Mouse (Mus musculus): ENCODE measurements around the gene Ms4a7. TPM values are rescaled to one million over a fixed set of nuclear protein-coding genes. Genes with fewer than 3 reads are reported as not detected.
"Not testable (repeated sequence)": the region's sequence is repeated elsewhere in the genome, so short reads cannot be mapped to it uniquely, and the experiment has no call there.

Ms4a7 gene
- polyA plus RNA-seq, 1 experiment from 2014 or later = 11.4 TPM

GRCm38 (mm10) chr19:11293616-11294015, 42.3 kb downstream of the Ms4a7 start:
- H3K27ac ChIP-seq (replicated peaks; ENCODE audit: low read depth, low read length); H3K36me3 ChIP-seq (ENCODE audit: control insufficient read depth, insufficient read depth, low read length); H3K9me3 ChIP-seq (ENCODE audit: control insufficient read depth, low read length); H3K27me3 ChIP-seq (replicated peaks; ENCODE audit: control insufficient read depth, insufficient read depth, low read length); DNase-seq (ENCODE audit: low spot score); H3K4me3 ChIP-seq (ENCODE audit: low read depth, low read length); H3K9ac ChIP-seq (ENCODE audit: low read depth, low read length); H3K4me1 ChIP-seq (ENCODE audit: control insufficient read depth, insufficient read depth, low read length); ATAC-seq (ENCODE audit: low read depth): not testable (repeated sequence)
- H3K4me2 ChIP-seq (ENCODE audit: low read depth, low read length) = peak overlapping the region; percentile 59
- WGBS = 11% methylated on average over 3 of the region's 3 CpGs

GRCm38 (mm10) chr19:11292990-11293389, 43.0 kb downstream of the Ms4a7 start:
- H3K27me3 ChIP-seq (replicated peaks; ENCODE audit: control insufficient read depth, insufficient read depth, low read length) = no peaks in the 10 kb centered on the region
- H3K9ac ChIP-seq (ENCODE audit: low read depth, low read length) = peak overlapping the region; percentile 62
- no peaks in the 10 kb centered on the region for H3K4me1 ChIP-seq (ENCODE audit: control insufficient read depth, insufficient read depth, low read length)
- peak overlapping the region; percentile 40 for H3K4me3 ChIP-seq (ENCODE audit: low read depth, low read length)
- H3K9me3 ChIP-seq (ENCODE audit: control insufficient read depth, low read length) = no peaks in the 10 kb centered on the region
- DNase-seq (ENCODE audit: low spot score) (peak; percentile 58), ATAC-seq (ENCODE audit: low read depth) (peak; percentile 30; the same call in 1 of the 2 replicates)
- WGBS = 5% methylated on average over 12 of the region's 12 CpGs
- peak overlapping the region; percentile 59 for H3K4me2 ChIP-seq (ENCODE audit: low read depth, low read length)
- H3K27ac ChIP-seq (replicated peaks; ENCODE audit: low read depth, low read length) = peak overlapping the region; percentile 70
- H3K36me3 ChIP-seq (ENCODE audit: control insufficient read depth, insufficient read depth, low read length) = no peaks in the 10 kb centered on the region

GRCm38 (mm10) chr19:11283773-11284172, 52.2 kb downstream of the Ms4a7 start, which contains the start of gene Ms4a5:
TSS of gene Ms4a5 (minus strand) at chr19:11283873.
- H3K4me1 ChIP-seq (ENCODE audit: control insufficient read depth, insufficient read depth, low read length) = no peaks in the 10 kb centered on the region
- no peak for ATAC-seq (ENCODE audit: low read depth)
- no peaks in the 10 kb centered on the region for H3K36me3 ChIP-seq (ENCODE audit: control insufficient read depth, insufficient read depth, low read length)
- no peaks in the 10 kb centered on the region for H3K27me3 ChIP-seq (replicated peaks; ENCODE audit: control insufficient read depth, insufficient read depth, low read length)
- no peak within 1 kb of the TSS for H3K4me2 ChIP-seq (ENCODE audit: low read depth, low read length)
- H3K4me3 ChIP-seq (ENCODE audit: low read depth, low read length) = no peak within 1 kb of the TSS
- H3K27ac ChIP-seq (replicated peaks; ENCODE audit: low read depth, low read length) = no peak within 1 kb of the TSS
- no peaks in the 10 kb centered on the region for H3K9me3 ChIP-seq (ENCODE audit: control insufficient read depth, low read length)
- WGBS = 98% methylated on average over 2 of the region's 2 CpGs
- no peak for DNase-seq (ENCODE audit: low spot score)
- no peak within 1 kb of the TSS for H3K9ac ChIP-seq (ENCODE audit: low read depth, low read length)

- H3K9me3 ChIP-seq (ENCODE audit: control insufficient read depth, low read length) = no peaks in the 10 kb centered on the region
- H3K4me1 ChIP-seq (ENCODE audit: control insufficient read depth, insufficient read depth, low read length) = no peaks in the 10 kb centered on the region
- no peak overlapping the region for H3K4me3 ChIP-seq (ENCODE audit: low read depth, low read length)
- H3K9ac ChIP-seq (ENCODE audit: low read depth, low read length) = no peak overlapping the region
- H3K36me3 ChIP-seq (ENCODE audit: control insufficient read depth, insufficient read depth, low read length) = no peaks in the 10 kb centered on the region
- ATAC-seq (ENCODE audit: low read depth) = no peak
- no peak overlapping the region for H3K27ac ChIP-seq (replicated peaks; ENCODE audit: low read depth, low read length)
- WGBS = 86% methylated on average over 3 of the region's 3 CpGs
- DNase-seq (ENCODE audit: low spot score) = no peak
- no peak overlapping the region for H3K4me2 ChIP-seq (ENCODE audit: low read depth, low read length)
- no peaks in the 10 kb centered on the region for H3K27me3 ChIP-seq (replicated peaks; ENCODE audit: control insufficient read depth, insufficient read depth, low read length)
Measured at GRCm38 (mm10) chr19:11280223-11280622, 55.7 kb downstream of the Ms4a7 start.

- Histone ChIP-seq H3K9me3 (ENCODE audit: control insufficient read depth, low read length) (no peaks in the 10 kb centered on the region), H3K4me3 (ENCODE audit: low read depth, low read length) (no peak overlapping the region), H3K9ac (ENCODE audit: low read depth, low read length) (no peak overlapping the region), H3K27ac (replicated peaks; ENCODE audit: low read depth, low read length) (no peak overlapping the region), H3K27me3 (replicated peaks; ENCODE audit: control insufficient read depth, insufficient read depth, low read length) (no peaks in the 10 kb centered on the region), H3K4me2 (ENCODE audit: low read depth, low read length) (no peak overlapping the region), H3K4me1 (ENCODE audit: control insufficient read depth, insufficient read depth, low read length) (no peaks in the 10 kb centered on the region), H3K36me3 (ENCODE audit: control insufficient read depth, insufficient read depth, low read length) (no peaks in the 10 kb centered on the region)
- no peak for ATAC-seq (ENCODE audit: low read depth)
- 55% methylated on average over 5 of the region's 5 CpGs for WGBS
- DNase-seq (ENCODE audit: low spot score) = peak; percentile 22
Measured at GRCm38 (mm10) chr19:11276431-11276830, 59.5 kb downstream of the Ms4a7 start.

Other genes with a start within 250 kb of the Ms4a7 start
- not detected in 2 replicates for gene 1700017D01Rik, start 205.3 kb downstream of the Ms4a7 start, polyA plus RNA-seq (2014; fragmentation: Nextera tagmentation; extraction: Ambion mirVana)
- not detected in 2 replicates for gene 1700025F22Rik, start 170.8 kb downstream of the Ms4a7 start, polyA plus RNA-seq (2014; fragmentation: Nextera tagmentation; extraction: Ambion mirVana)
- gene Ms4a13, start 139.4 kb downstream of the Ms4a7 start, polyA plus RNA-seq (2014; fragmentation: Nextera tagmentation; extraction: Ambion mirVana) = not detected in 2 replicates
- not detected in 2 replicates for gene Ms4a12, start 103.7 kb downstream of the Ms4a7 start, polyA plus RNA-seq (2014; fragmentation: Nextera tagmentation; extraction: Ambion mirVana)
- gene Ms4a1, start 69.9 kb downstream of the Ms4a7 start, polyA plus RNA-seq (2014; fragmentation: Nextera tagmentation; extraction: Ambion mirVana) = not detected in 2 replicates
- not detected in 2 replicates for gene Ms4a5, start 52.3 kb downstream of the Ms4a7 start, polyA plus RNA-seq (2014; fragmentation: Nextera tagmentation; extraction: Ambion mirVana)
- gene Ms4a14, start 21.7 kb downstream of the Ms4a7 start, polyA plus RNA-seq (2014; fragmentation: Nextera tagmentation; extraction: Ambion mirVana) = 0.08 and 0.37 TPM in 2 replicates
- gene Ms4a4a, start 39.4 kb upstream of the Ms4a7 start, polyA plus RNA-seq (2014; fragmentation: Nextera tagmentation; extraction: Ambion mirVana) = 5.2 and 7.1 TPM in 2 replicates
- gene Ms4a4c, start 68.6 kb upstream of the Ms4a7 start, polyA plus RNA-seq (2014; fragmentation: Nextera tagmentation; extraction: Ambion mirVana) = 0.62 and 1.3 TPM in 2 replicates
- 0.14 and 0.17 TPM in 2 replicates for gene Ms4a4b, start 107.4 kb upstream of the Ms4a7 start, polyA plus RNA-seq (2014; fragmentation: Nextera tagmentation; extraction: Ambion mirVana)
- 8.3 and 11.8 TPM in 2 replicates for gene Ms4a6c, start 133.2 kb upstream of the Ms4a7 start, polyA plus RNA-seq (2014; fragmentation: Nextera tagmentation; extraction: Ambion mirVana)
- not detected in 2 replicates for gene Gm8369, start 149.8 kb upstream of the Ms4a7 start, polyA plus RNA-seq (2014; fragmentation: Nextera tagmentation; extraction: Ambion mirVana)
- 10.5 and 12.2 TPM in 2 replicates for gene Ms4a6b, start 180.4 kb upstream of the Ms4a7 start, polyA plus RNA-seq (2014; fragmentation: Nextera tagmentation; extraction: Ambion mirVana)
- gene Ms4a4d, start 200.7 kb upstream of the Ms4a7 start, polyA plus RNA-seq (2014; fragmentation: Nextera tagmentation; extraction: Ambion mirVana) = 1.1 and 1.5 TPM in 2 replicates